Mouse (Mus musculus) neural tube, embryonic 15.5 days (tissue): ENCODE measurements at regions not wholly inside any gene's neighbourhood (a gene's known extent, or its start where the extent isn't known, plus 50 kb on each side); places are given as distances from the start of the nearest gene placed in this dataset.
A peak's percentile ranks its signal among the peaks of the same experiment; 100 is the strongest.

Source experiments
- ATAC-seq: fragments of 200-750 bp; cut with Nextera tagmentation; 2 replicates; pipeline ENCODE4 v1.8.0; 2017; ENCODE audit warnings: mild to moderate bottlenecking, moderate TSS enrichment, moderate library complexity; ENCODE audit not compliant: low FRiP score
- H3K27ac ChIP-seq: fragments of 300-500 bp; sonication (generic); replicated peaks from 2 replicates; pipeline ENCODE4 v1.5.1; 2015; ENCODE audit warnings: mild to moderate bottlenecking, inconsistent platforms
- H3K27me3 ChIP-seq: fragments of 300-500 bp; sonication (generic); replicated peaks from 2 replicates; pipeline ENCODE4 v1.6.1; 2015; ENCODE audit warnings: inconsistent platforms
- H3K36me3 ChIP-seq: fragments of 300-500 bp; sonication (generic); 2 replicates; pipeline ENCODE4 v1.6.1; 2015; ENCODE audit warnings: inconsistent platforms
- H3K4me1 ChIP-seq: fragments of 300-500 bp; sonication (generic); 2 replicates; pipeline ENCODE4 v1.6.1; 2015; ENCODE audit warnings: inconsistent platforms
- H3K4me2 ChIP-seq: fragments of 300-500 bp; sonication (generic); 2 replicates; pipeline ENCODE4 v1.6.1; 2015; ENCODE audit warnings: inconsistent platforms, mild to moderate bottlenecking, moderate library complexity
- H3K4me3 ChIP-seq: fragments of 300-500 bp; sonication (generic); replicated peaks from 2 replicates; pipeline ENCODE4 v1.5.1; 2015; ENCODE audit warnings: mild to moderate bottlenecking, inconsistent platforms
- H3K9ac ChIP-seq: fragments of 300-500 bp; sonication (generic); replicated peaks from 2 replicates; pipeline ENCODE4 v1.6.1; 2015; ENCODE audit warnings: mild to moderate bottlenecking, inconsistent platforms
- H3K9me3 ChIP-seq: fragments of 300-500 bp; sonication (generic); replicated peaks from 2 replicates; pipeline ENCODE4 v1.6.1; 2016; ENCODE audit warnings: inconsistent platforms
- WGBS: fragments of 180-500 bp; shearing (Covaris S2); methylation state at CpG from one replicate; pipeline ENCODE4 v1.1.7; 2015; ENCODE audit warnings: mixed read lengths; 5-methylcytosine and 5-hydroxymethylcytosine counted together

- 88% methylated on average over 4 of the region's 4 CpGs for WGBS
- H3K4me2 ChIP-seq = no peak overlapping the region
Measured at GRCm38 (mm10) chr11:90088473-90088872, 58.3 kb downstream of the Tmem100 start.

GRCm38 (mm10) chr11:90094052-90094451, 63.9 kb downstream of the Tmem100 start:
- H3K9ac ChIP-seq = no peak overlapping the region
- WGBS = 78% methylated on average over 7 of the region's 7 CpGs
- no peak for ATAC-seq
- no peaks in the 10 kb centered on the region for H3K36me3 ChIP-seq
- H3K9me3 ChIP-seq = no peaks in the 10 kb centered on the region
- H3K4me2 ChIP-seq = no peak overlapping the region
- no peak overlapping the region for H3K4me3 ChIP-seq
- no peak overlapping the region for H3K27ac ChIP-seq
- no peaks in the 10 kb centered on the region for H3K27me3 ChIP-seq
- H3K4me1 ChIP-seq = no peaks in the 10 kb centered on the region

More at GRCm38 (mm10) chr11:90088473-90088872, 58.3 kb downstream of the Tmem100 start:
- 0 out of 2 replicates have a peak, but pooled peaks cover 8% of the 10 kb centered on the region for H3K4me1 ChIP-seq
- H3K36me3 ChIP-seq = no peaks in the 10 kb centered on the region
- H3K9me3 ChIP-seq = no peaks in the 10 kb centered on the region
- no peak overlapping the region for H3K9ac ChIP-seq
- no peaks in the 10 kb centered on the region for H3K27me3 ChIP-seq
- no peak overlapping the region for H3K27ac ChIP-seq
- no peak overlapping the region for H3K4me3 ChIP-seq
- ATAC-seq = no peak

GRCm38 (mm10) chr11:90094700-90095355, 64.7 kb downstream of the Tmem100 start:
- Histone ChIP-seq H3K36me3 (no peaks in the 10 kb centered on the region), H3K27me3 (no peaks in the 10 kb centered on the region), H3K27ac (no peak overlapping the region), H3K4me1 (no peaks in the 10 kb centered on the region), H3K9ac (no peak overlapping the region), H3K4me3 (no peak overlapping the region), H3K4me2 (no peak overlapping the region), H3K9me3 (no peaks in the 10 kb centered on the region)
- no peak for ATAC-seq
- 77% methylated on average over 7 of the region's 7 CpGs for WGBS

- Histone ChIP-seq H3K9ac (no peak overlapping the region), H3K27ac (no peak overlapping the region), H3K27me3 (no peaks in the 10 kb centered on the region), H3K9me3 (no peaks in the 10 kb centered on the region), H3K4me3 (no peak overlapping the region), H3K4me1 (no peaks in the 10 kb centered on the region), H3K4me2 (no peak overlapping the region), H3K36me3 (no peaks in the 10 kb centered on the region)
- 81% methylated on average over 7 of the region's 7 CpGs for WGBS
- ATAC-seq = no peak
Measured at GRCm38 (mm10) chr11:90098471-90098870, 68.3 kb downstream of the Tmem100 start.

- no peak overlapping the region for H3K27ac ChIP-seq
- H3K4me3 ChIP-seq = no peak overlapping the region
- no peaks in the 10 kb centered on the region for H3K9me3 ChIP-seq
Measured at GRCm38 (mm10) chr11:90099178-90099577, 69.0 kb downstream of the Tmem100 start.

GRCm38 (mm10) chr11:90100161-90100560, 70.0 kb downstream of the Tmem100 start:
- Histone ChIP-seq H3K27me3 (no peaks in the 10 kb centered on the region), H3K36me3 (no peaks in the 10 kb centered on the region), H3K4me3 (no peak overlapping the region), H3K4me2 (no peak overlapping the region), H3K27ac (no peak overlapping the region), H3K9me3 (no peaks in the 10 kb centered on the region), H3K4me1 (no peaks in the 10 kb centered on the region), H3K9ac (no peak overlapping the region)
- 74% methylated on average over 2 of the region's 2 CpGs for WGBS
- no peak for ATAC-seq

More at GRCm38 (mm10) chr11:90099178-90099577, 69.0 kb downstream of the Tmem100 start:
- ATAC-seq = no peak
- no peaks in the 10 kb centered on the region for H3K4me1 ChIP-seq
- 61% methylated on average over 1 of the region's 1 CpGs for WGBS
- no peak overlapping the region for H3K9ac ChIP-seq
- H3K36me3 ChIP-seq = no peaks in the 10 kb centered on the region
- H3K4me2 ChIP-seq = no peak overlapping the region
- H3K27me3 ChIP-seq = no peaks in the 10 kb centered on the region

GRCm38 (mm10) chr11:90101284-90101683, 71.1 kb downstream of the Tmem100 start:
- Histone ChIP-seq H3K27ac (no peak overlapping the region), H3K9me3 (no peaks in the 10 kb centered on the region), H3K4me1 (peaks cover 4% of the 10 kb centered on the region; the same call in 1 of the 2 replicates), H3K4me3 (no peak overlapping the region), H3K9ac (no peak overlapping the region), H3K4me2 (no peak overlapping the region), H3K36me3 (no peaks in the 10 kb centered on the region), H3K27me3 (no peaks in the 10 kb centered on the region)
- WGBS = 89% methylated on average over 8 of the region's 8 CpGs
- no peak for ATAC-seq

GRCm38 (mm10) chr11:90106063-90106798, 76.1 kb downstream of the Tmem100 start:
- H3K4me3 ChIP-seq = no peak overlapping the region
- H3K27me3 ChIP-seq = no peaks in the 10 kb centered on the region
- peaks cover 13% of the 10 kb centered on the region; the same call in 1 of the 2 replicates for H3K4me1 ChIP-seq
- WGBS = 29% methylated on average over 12 of the region's 12 CpGs
- H3K4me2 ChIP-seq = no peak overlapping the region
- H3K36me3 ChIP-seq = no peaks in the 10 kb centered on the region
- no peak overlapping the region for H3K9ac ChIP-seq
- no peak overlapping the region for H3K27ac ChIP-seq
- no peak for ATAC-seq
- H3K9me3 ChIP-seq = no peaks in the 10 kb centered on the region

GRCm38 (mm10) chr11:90109681-90110111, 77.8 kb upstream of the Gm45716 start:
- ATAC-seq = peak; percentile 47; the same call in 1 of the 2 replicates
- WGBS = 10% methylated on average over 2 of the region's 2 CpGs

GRCm38 (mm10) chr11:90110170-90110569, 77.3 kb upstream of the Gm45716 start:
- no peaks in the 10 kb centered on the region for H3K27me3 ChIP-seq
- H3K4me1 ChIP-seq = peaks cover 13% of the 10 kb centered on the region; the same call in 1 of the 2 replicates
- ATAC-seq = no peak
- no peak overlapping the region for H3K4me2 ChIP-seq
- H3K4me3 ChIP-seq = no peak overlapping the region
- peak overlapping the region; percentile 6; the same call in 1 of the 2 replicates for H3K27ac ChIP-seq
- H3K9ac ChIP-seq = no peak overlapping the region
- no peaks in the 10 kb centered on the region for H3K36me3 ChIP-seq
- H3K9me3 ChIP-seq = no peaks in the 10 kb centered on the region
- WGBS = 33% methylated on average over 3 of the region's 3 CpGs

More at GRCm38 (mm10) chr11:90109681-90110111, 77.8 kb upstream of the Gm45716 start:
- Histone ChIP-seq H3K4me1 (peaks cover 13% of the 10 kb centered on the region; the same call in 1 of the 2 replicates), H3K27ac (peak overlapping the region; percentile 6; the same call in 1 of the 2 replicates), H3K27me3 (no peaks in the 10 kb centered on the region), H3K9me3 (no peaks in the 10 kb centered on the region), H3K36me3 (no peaks in the 10 kb centered on the region), H3K4me2 (no peak overlapping the region), H3K4me3 (no peak overlapping the region), H3K9ac (no peak overlapping the region)

GRCm38 (mm10) chr11:90112174-90112573, 75.3 kb upstream of the Gm45716 start:
- no peak overlapping the region for H3K4me3 ChIP-seq
- 0 out of 2 replicates have a peak, but pooled peaks cover 9% of the 10 kb centered on the region for H3K4me1 ChIP-seq
- no peaks in the 10 kb centered on the region for H3K9me3 ChIP-seq
- no peaks in the 10 kb centered on the region for H3K27me3 ChIP-seq
- no peak for ATAC-seq
- no peak overlapping the region for H3K9ac ChIP-seq
- 72% methylated on average over 7 of the region's 7 CpGs for WGBS
- no peaks in the 10 kb centered on the region for H3K36me3 ChIP-seq
- no peak overlapping the region for H3K4me2 ChIP-seq
- no peak overlapping the region for H3K27ac ChIP-seq
